Mouse (Mus musculus): ENCODE measurements around the gene Xrcc3. TPM values are rescaled to one million over a fixed set of nuclear protein-coding genes. Genes with fewer than 3 reads are reported as not detected.

Xrcc3 gene
- polyA plus RNA-seq, 1 experiment from 2014 or later, result 3.6 TPM

- H3K4me2 ChIP-seq, result no peak overlapping the region
- H3K27ac ChIP-seq, result no peak overlapping the region
- ATAC-seq (ENCODE audit: low FRiP score), result no peak
- H3K4me3 ChIP-seq, result no peak overlapping the region
- H3K9me3 ChIP-seq, result no peaks in the 10 kb centered on the region
- no peak overlapping the region for H3K9ac ChIP-seq
- H3K4me1 ChIP-seq (replicated peaks), result peaks cover 65% of the 10 kb centered on the region
- no peaks in the 10 kb centered on the region for H3K27me3 ChIP-seq
- WGBS, result 92% methylated on average over 10 of the region's 10 CpGs
- peaks cover 17% of the 10 kb centered on the region for H3K36me3 ChIP-seq
Observed at GRCm38 (mm10) chr12:111768322-111768928, 45.2 kb downstream of the Xrcc3 start.

- H3K4me1 ChIP-seq (replicated peaks), result peaks cover 84% of the 10 kb centered on the region
- ATAC-seq (ENCODE audit: low FRiP score), result no peak
- H3K36me3 ChIP-seq, result peaks cover 4% of the 10 kb centered on the region; the same call in 1 of the 2 replicates
- peak overlapping the region; percentile 63 for H3K9ac ChIP-seq
- H3K27me3 ChIP-seq, result no peaks in the 10 kb centered on the region
- no peak overlapping the region for H3K4me3 ChIP-seq
- H3K27ac ChIP-seq, result 0 out of 2 replicates have a peak overlapping the region, but pooled peaks have one; percentile 40
- no peaks in the 10 kb centered on the region for H3K9me3 ChIP-seq
- WGBS, result 20% methylated on average over 16 of the region's 16 CpGs
- H3K4me2 ChIP-seq, result peak overlapping the region; percentile 33
Observed at GRCm38 (mm10) chr12:111766313-111767236, 47.1 kb downstream of the Xrcc3 start.

GRCm38 (mm10) chr12:111762620-111763280 lies 50.9 kb downstream of the Xrcc3 start:
- H3K4me3 ChIP-seq, result no peak overlapping the region
- WGBS, result 88% methylated on average over 13 of the region's 13 CpGs
- H3K9ac ChIP-seq, result no peak overlapping the region
- ATAC-seq (ENCODE audit: low FRiP score), result no peak
- peaks cover 85% of the 10 kb centered on the region for H3K4me1 ChIP-seq (replicated peaks)
- peaks cover 4% of the 10 kb centered on the region; the same call in 1 of the 2 replicates for H3K36me3 ChIP-seq
- no peaks in the 10 kb centered on the region for H3K27me3 ChIP-seq
- H3K4me2 ChIP-seq, result no peak overlapping the region
- no peaks in the 10 kb centered on the region for H3K9me3 ChIP-seq
- no peak overlapping the region; the same call in 1 of the 2 replicates for H3K27ac ChIP-seq

GRCm38 (mm10) chr12:111760306-111760908 lies 53.3 kb downstream of the Xrcc3 start:
- no peak for ATAC-seq (ENCODE audit: low FRiP score)
- H3K4me2 ChIP-seq, result peak overlapping the region; percentile 93
- peak overlapping the region; percentile 96 for H3K4me3 ChIP-seq
- H3K36me3 ChIP-seq, result peaks cover 4% of the 10 kb centered on the region; the same call in 1 of the 2 replicates
- H3K9me3 ChIP-seq, result no peaks in the 10 kb centered on the region
- H3K9ac ChIP-seq, result peak overlapping the region; percentile 99
- 71% methylated on average over 7 of the region's 7 CpGs for WGBS
- peaks cover 67% of the 10 kb centered on the region for H3K4me1 ChIP-seq (replicated peaks)
- H3K27me3 ChIP-seq, result no peaks in the 10 kb centered on the region
- H3K27ac ChIP-seq, result 0 out of 2 replicates have a peak overlapping the region, but pooled peaks have one; percentile 0

GRCm38 (mm10) chr12:111759176-111760061 lies 54.3 kb downstream of the Xrcc3 start:
- Histone ChIP-seq H3K9ac (peak overlapping the region; percentile 99), H3K27ac (peak overlapping the region; percentile 98), H3K4me2 (peak overlapping the region; percentile 93), H3K4me3 (peak overlapping the region; percentile 96), H3K36me3 (peaks cover 4% of the 10 kb centered on the region; the same call in 1 of the 2 replicates), H3K4me1 (replicated peaks) (peaks cover 59% of the 10 kb centered on the region), H3K9me3 (no peaks in the 10 kb centered on the region), H3K27me3 (no peaks in the 10 kb centered on the region)
- WGBS, result under 1% methylated on average over 35 of the region's 35 CpGs
- ATAC-seq (ENCODE audit: low FRiP score), result peak; percentile 68

- peaks cover 52% of the 10 kb centered on the region for H3K4me1 ChIP-seq (replicated peaks)
- H3K4me2 ChIP-seq, result peak within 1 kb of the TSS; percentile 93
- WGBS, result under 1% methylated on average over 66 of the region's 85 CpGs
- peaks cover 4% of the 10 kb centered on the region; the same call in 1 of the 2 replicates for H3K36me3 ChIP-seq
- H3K9ac ChIP-seq, result peak within 1 kb of the TSS; percentile 99
- H3K4me3 ChIP-seq, result peak within 1 kb of the TSS; percentile 96
- H3K27ac ChIP-seq, result peak within 1 kb of the TSS; percentile 98
- no peaks in the 10 kb centered on the region for H3K27me3 ChIP-seq
- ATAC-seq (ENCODE audit: low FRiP score), result peak; percentile 81
- H3K9me3 ChIP-seq, result no peaks in the 10 kb centered on the region
Observed at GRCm38 (mm10) chr12:111758381-111759175, 55.1 kb downstream of the Xrcc3 start, which contains the start of gene Klc1. TSS of gene Klc1 (plus strand) at chr12:111758849.

GRCm38 (mm10) chr12:111757561-111758325 lies 55.9 kb downstream of the Xrcc3 start:
- H3K27me3 ChIP-seq, result no peaks in the 10 kb centered on the region
- no peaks in the 10 kb centered on the region for H3K9me3 ChIP-seq
- peak overlapping the region; percentile 98 for H3K27ac ChIP-seq
- WGBS, result 43% methylated on average over 10 of the region's 10 CpGs
- no peaks in the 10 kb centered on the region for H3K36me3 ChIP-seq
- H3K4me2 ChIP-seq, result peak overlapping the region; percentile 93
- peaks cover 44% of the 10 kb centered on the region for H3K4me1 ChIP-seq (replicated peaks)
- no peak for ATAC-seq (ENCODE audit: low FRiP score)
- peak overlapping the region; percentile 96 for H3K4me3 ChIP-seq
- peak overlapping the region; percentile 99 for H3K9ac ChIP-seq

- no peak overlapping the region for H3K27ac ChIP-seq
- WGBS, result 64% methylated on average over 5 of the region's 5 CpGs
- no peaks in the 10 kb centered on the region for H3K36me3 ChIP-seq
- H3K27me3 ChIP-seq, result no peaks in the 10 kb centered on the region
- H3K9ac ChIP-seq, result no peak overlapping the region
- ATAC-seq (ENCODE audit: low FRiP score), result no peak
- H3K9me3 ChIP-seq, result no peaks in the 10 kb centered on the region
- no peak overlapping the region for H3K4me2 ChIP-seq
- no peak overlapping the region for H3K4me3 ChIP-seq
- H3K4me1 ChIP-seq (replicated peaks), result peaks cover 34% of the 10 kb centered on the region
Observed at GRCm38 (mm10) chr12:111756698-111757082, 57.0 kb downstream of the Xrcc3 start.

GRCm38 (mm10) chr12:111756082-111756697 lies 57.5 kb downstream of the Xrcc3 start:
- no peaks in the 10 kb centered on the region for H3K27me3 ChIP-seq
- H3K9ac ChIP-seq, result no peak overlapping the region
- no peak overlapping the region for H3K4me3 ChIP-seq
- no peak overlapping the region for H3K27ac ChIP-seq
- WGBS, result 68% methylated on average over 4 of the region's 4 CpGs
- peaks cover 29% of the 10 kb centered on the region for H3K4me1 ChIP-seq (replicated peaks)
- H3K9me3 ChIP-seq, result no peaks in the 10 kb centered on the region
- no peak for ATAC-seq (ENCODE audit: low FRiP score)
- H3K36me3 ChIP-seq, result no peaks in the 10 kb centered on the region
- H3K4me2 ChIP-seq, result no peak overlapping the region

GRCm38 (mm10) chr12:111755231-111755630 lies 58.4 kb downstream of the Xrcc3 start:
- Histone ChIP-seq H3K4me1 (replicated peaks) (peaks cover 20% of the 10 kb centered on the region), H3K27ac (no peak overlapping the region), H3K4me2 (no peak overlapping the region), H3K27me3 (no peaks in the 10 kb centered on the region), H3K36me3 (no peaks in the 10 kb centered on the region), H3K4me3 (no peak overlapping the region), H3K9ac (no peak overlapping the region), H3K9me3 (no peaks in the 10 kb centered on the region)
- WGBS, result 72% methylated on average over 2 of the region's 2 CpGs
- ATAC-seq (ENCODE audit: low FRiP score), result no peak

Data from hindbrain, embryonic 13.5 days (tissue).